Mouse (Mus musculus) spleen, adult 12 weeks (tissue): ENCODE measurements around the gene Olfr1000.
"Not testable (repeated sequence)": the region's sequence is repeated elsewhere in the genome, so short reads cannot be mapped to it uniquely, and the experiment has no call there.

Experiments
- DNase-seq: peaks from one replicate; pipeline ENCODE4 v3.0.0; 2022; ENCODE audit warnings: low spot score

The Olfr1000 gene

GRCm38 (mm10) chr2:85611803-85612202, at the start of gene Olfr1000:
Gene Olfr1000 (minus strand): TSS chr2:85611903.
- no peak for DNase-seq

GRCm38 (mm10) chr2:85650604-85651003, 38.9 kb upstream of the Olfr1000 start, which contains the start of gene Olfr1002:
Gene Olfr1002 (minus strand): TSS chr2:85650704.
- DNase-seq: no peak

GRCm38 (mm10) chr2:85588648-85589047, 23.1 kb downstream of the Olfr1000 start, which contains the start of gene Olfr998:
Gene Olfr998 (plus strand): TSS chr2:85588948.
- DNase-seq: not testable (repeated sequence)

- no peak for DNase-seq
Observed at GRCm38 (mm10) chr2:85578915-85579314, 32.8 kb downstream of the Olfr1000 start, which contains the start of gene Olfr996. Gene Olfr996 (plus strand): TSS chr2:85579215.

- no peak for DNase-seq
Observed at GRCm38 (mm10) chr2:85561187-85561586, 50.5 kb downstream of the Olfr1000 start.

- DNase-seq: no peak
Observed at GRCm38 (mm10) chr2:85560226-85560625, 51.5 kb downstream of the Olfr1000 start.
